Mouse (Mus musculus) thymus, adult 2 months (tissue): ENCODE results near the gene Pkm.

Experiments used
- CTCF ChIP-seq: fragments of 200-500 bp; IDR thresholded peaks from 2 replicates; pipeline ENCODE4 v1.5.1; 2012; ENCODE audit warnings: mild to moderate bottlenecking, control low read depth, low read length, moderate library complexity, borderline replicate concordance; ENCODE audit not compliant: control insufficient read depth, poor library complexity, insufficient read depth; ENCODE audit errors: extremely low read depth
- POLR2A ChIP-seq: fragments of 200-500 bp; IDR thresholded peaks from 2 replicates; pipeline ENCODE4 v1.6.1; 2012; ENCODE audit warnings: mild to moderate bottlenecking, low read length, control low read depth, moderate library complexity; ENCODE audit not compliant: control insufficient read depth, poor library complexity, insufficient read depth; ENCODE audit errors: extremely low read depth

DNA sequence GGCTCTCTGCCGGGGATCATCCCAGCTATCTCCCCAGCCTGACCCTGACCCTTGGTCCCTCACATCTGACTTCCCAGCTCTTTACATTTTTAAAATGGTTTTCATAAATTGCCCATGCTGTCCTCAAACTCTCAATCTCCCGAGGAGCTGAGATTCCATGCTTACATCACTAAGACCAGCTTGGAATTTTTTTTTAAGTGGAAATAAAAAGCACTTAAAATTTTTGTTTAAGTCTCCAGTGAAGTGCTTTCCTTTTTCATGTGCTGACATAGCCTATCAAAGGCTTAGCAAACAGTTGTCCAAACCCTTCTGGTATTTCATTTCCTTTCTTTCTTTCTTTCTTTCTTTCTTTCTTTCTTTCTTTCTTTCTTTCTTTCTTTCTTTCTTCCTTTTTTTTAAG, 27.9 kb downstream of the Pkm start:
- no peak for TF ChIP-seq CTCF
- no peak for TF ChIP-seq POLR2A
